Mouse (Mus musculus) mouse embryonic stem cell (cell line): Measurements from ENCODE around the gene Mphosph10.

Source experiments
- in situ Hi-C, 2 experiments: fragments of 300-500 bp; cut with MboI; formaldehyde crosslinking; loops; 1 replicate in 1 of 2; 3 replicates in 1 of 2; pipeline ENCODE4 v1.14.3; 2019 to 2020; ENCODE audit warnings: low sequenced_read_pairs in 2 of 2, low pct_unique_long_range_greater_than_20kb in 1 of 2, mixed read lengths in 1 of 2; ENCODE audit not compliant: unreplicated experiment in 1 of 2

Gene Mphosph10

GRCm38 (mm10) chr7:64357405-64357804 lies 34.7 kb downstream of the Mphosph10 start:
- in situ Hi-C loops = no loop called here

GRCm38 (mm10) chr7:64356661-64357060 lies 35.4 kb downstream of the Mphosph10 start:
- in situ Hi-C loops = no loop called here

- in situ Hi-C loops = no loop called here
These were observed 37.9 kb downstream of the Mphosph10 start for GRCm38 (mm10) chr7:64354206-64354605.

- in situ Hi-C loops = no loop called here
These were observed 41.0 kb downstream of the Mphosph10 start for GRCm38 (mm10) chr7:64351087-64351486.

- in situ Hi-C loops = no loop called here
These were observed 42.8 kb downstream of the Mphosph10 start for GRCm38 (mm10) chr7:64349147-64349861.

- in situ Hi-C loops = no loop called here
These were observed 44.3 kb downstream of the Mphosph10 start for GRCm38 (mm10) chr7:64347813-64348212.

- in situ Hi-C loops = no loop called here
These were observed 59.4 kb downstream of the Mphosph10 start for GRCm38 (mm10) chr7:64332686-64333085.

- in situ Hi-C loops = no loop called here
These were observed 60.8 kb downstream of the Mphosph10 start for GRCm38 (mm10) chr7:64331309-64331708.

- in situ Hi-C loops = no loop called here
These were observed 64.6 kb downstream of the Mphosph10 start for GRCm38 (mm10) chr7:64327486-64327885.

- in situ Hi-C loops = no loop called here
These were observed 65.2 kb downstream of the Mphosph10 start for GRCm38 (mm10) chr7:64326892-64327291.
